Mouse (Mus musculus) brain, embryonic 14.5 days (tissue): ENCODE measurements around the gene Adamts9.

Experiments used
- CTCF ChIP-seq: fragments of 200-500 bp; IDR thresholded peaks from 2 replicates; pipeline ENCODE4 v1.5.1; 2012; ENCODE audit warnings: inconsistent platforms, mild to moderate bottlenecking, moderate library complexity, borderline replicate concordance; ENCODE audit not compliant: insufficient read depth, insufficient read length; ENCODE audit errors: extremely low read depth
- POLR2A ChIP-seq: fragments of 200-500 bp; IDR thresholded peaks from 2 replicates; pipeline ENCODE4 v1.6.1; 2012; ENCODE audit warnings: mild to moderate bottlenecking, inconsistent platforms, borderline replicate concordance; ENCODE audit not compliant: poor library complexity, insufficient read depth, insufficient read length, severe bottlenecking; ENCODE audit errors: extremely low read depth

GRCm38 (mm10) chr6:92842000-92842399, 101.3 kb downstream of the Adamts9 start:
- TF ChIP-seq CTCF (no peak), POLR2A (no peak)
